Mouse (Mus musculus): ENCODE measurements around the gene Fam89b. TPM values are rescaled to one million over a fixed set of nuclear protein-coding genes. Genes with fewer than 3 reads are reported as not detected.

Fam89b gene
- total and polyA plus RNA-seq, 3 experiments: 29.6 to 60.2 TPM; not detected in 1

GRCm38 (mm10) chr19:5770311-5770710, 40.9 kb upstream of the Fam89b start:
- no peak for TF ChIP-seq MYB (IDR thresholded peaks at IDR 0.05; ENCODE audit: low read depth, low read length)
- no peak for TF ChIP-seq GATA1 (IDR thresholded peaks at IDR 0.05; ENCODE audit: low read depth, low read length)
- no peak for TF ChIP-seq UBTF (IDR thresholded peaks at IDR 0.05; ENCODE audit: borderline replicate concordance, insufficient read depth, low read depth, low read length)
- no peak for TF ChIP-seq E2F4 (IDR thresholded peaks at IDR 0.05; ENCODE audit: borderline replicate concordance, low read depth, low read length)
- no peak for TF ChIP-seq NELFE (IDR thresholded peaks at IDR 0.05; ENCODE audit: low read depth, low read length)
- TF ChIP-seq CHD2 (IDR thresholded peaks at IDR 0.05; ENCODE audit: low read length): no peak
- TF ChIP-seq NRF1 (IDR thresholded peaks at IDR 0.05; ENCODE audit: insufficient read depth, low read depth, low read length, poor library complexity, severe bottlenecking): no peak
- no peak for TF ChIP-seq RAD21 (IDR thresholded peaks at IDR 0.05; ENCODE audit: low read depth, low read length)
- no peak for TF ChIP-seq EP300 (IDR thresholded peaks at IDR 0.05; ENCODE audit: low read depth in 1 of 2, low read length in 2 of 2)
- no peak for TF ChIP-seq USF1 (IDR thresholded peaks at IDR 0.05; ENCODE audit: low read depth, low read length)
- H3K9me3 ChIP-seq (replicated peaks; ENCODE audit: insufficient read depth, low read length): no peaks in the 10 kb centered on the region
- H3K9ac ChIP-seq (ENCODE audit: control insufficient read depth, low read depth, low read length, poor library complexity, severe bottlenecking): peak overlapping the region; percentile 94
- H3K27ac ChIP-seq (ENCODE audit: control insufficient read depth, low read depth, low read length): no peak overlapping the region
- H3K27me3 ChIP-seq (ENCODE audit: control insufficient read depth in 1 of 2, insufficient read depth in 2 of 2, low read length in 2 of 2): no peaks in the 10 kb centered on the region
- peaks cover 0 to 10% of the 10 kb centered on the region in 2 experiments; a peak in 1 of 4 replicates for H3K4me1 ChIP-seq (ENCODE audit: control insufficient read depth in 1 of 2, insufficient read depth in 2 of 2, low read length in 2 of 2)
- peaks cover 0 to 2% of the 10 kb centered on the region in 2 experiments; a peak in 1 of 4 replicates for H3K36me3 ChIP-seq (ENCODE audit: control insufficient read depth in 1 of 2, insufficient read depth in 2 of 2, low read length in 2 of 2)
- DNase-seq (ENCODE audit: low read depth, low spot score): peak; percentile 38
- peak overlapping the region; percentile 73 to 94 for H3K4me3 ChIP-seq (ENCODE audit: control insufficient read depth in 1 of 2, insufficient read depth in 1 of 2, low read depth in 2 of 2, low read length in 2 of 2)
- H3K79me2 ChIP-seq (ENCODE audit: control insufficient read depth, insufficient read depth, low read length, poor library complexity): peaks cover 12% of the 10 kb centered on the region

- H3K9ac ChIP-seq (ENCODE audit: control insufficient read depth, low read depth, low read length, poor library complexity, severe bottlenecking): no peak overlapping the region
- peaks cover 12% of the 10 kb centered on the region for H3K79me2 ChIP-seq (ENCODE audit: control insufficient read depth, insufficient read depth, low read length, poor library complexity)
- no peak for TF ChIP-seq RAD21 (IDR thresholded peaks at IDR 0.05; ENCODE audit: low read depth, low read length)
- no peak for TF ChIP-seq ZNF384 (IDR thresholded peaks at IDR 0.05; ENCODE audit: low read depth, low read length)
- H3K4me3 ChIP-seq (ENCODE audit: control insufficient read depth in 1 of 2, insufficient read depth in 1 of 2, low read depth in 2 of 2, low read length in 2 of 2): no peak overlapping the region
- H3K36me3 ChIP-seq (ENCODE audit: control insufficient read depth in 1 of 2, insufficient read depth in 2 of 2, low read length in 2 of 2): peaks cover 0 to 2% of the 10 kb centered on the region in 2 experiments; a peak in 1 of 4 replicates
- H3K27me3 ChIP-seq (ENCODE audit: control insufficient read depth in 1 of 2, insufficient read depth in 2 of 2, low read length in 2 of 2): no peaks in the 10 kb centered on the region
- no peaks in the 10 kb centered on the region for H3K9me3 ChIP-seq (replicated peaks; ENCODE audit: insufficient read depth, low read length)
- no peak for DNase-seq (ENCODE audit: low read depth, low spot score)
- H3K4me1 ChIP-seq (ENCODE audit: control insufficient read depth in 1 of 2, insufficient read depth in 2 of 2, low read length in 2 of 2): peaks cover 0 to 10% of the 10 kb centered on the region in 2 experiments; a peak in 1 of 4 replicates
- H3K27ac ChIP-seq (ENCODE audit: control insufficient read depth, low read depth, low read length): no peak overlapping the region
These were observed 37.8 kb upstream of the Fam89b start for GRCm38 (mm10) chr19:5767271-5767670.

GRCm38 (mm10) chr19:5763163-5763562, 33.7 kb upstream of the Fam89b start:
- TF ChIP-seq HCFC1 (IDR thresholded peaks at IDR 0.05; ENCODE audit: low read depth, low read length): no peak
- TF ChIP-seq ZNF384 (IDR thresholded peaks at IDR 0.05; ENCODE audit: low read depth, low read length): no peak
- no peak for TF ChIP-seq ZMIZ1 (IDR thresholded peaks at IDR 0.05; ENCODE audit: low read depth, low read length)
- no peak for TF ChIP-seq MYC (IDR thresholded peaks at IDR 0.05; ENCODE audit: low read depth, low read length)
- TF ChIP-seq MEF2A (IDR thresholded peaks at IDR 0.05; ENCODE audit: extremely low read depth, insufficient replicate concordance, low read depth, low read length, poor library complexity, severe bottlenecking): no peak
- no peak for TF ChIP-seq ZKSCAN1 (IDR thresholded peaks at IDR 0.05; ENCODE audit: low read depth, low read length)
- TF ChIP-seq POLR2AphosphoS5 (IDR thresholded peaks at IDR 0.05; ENCODE audit: borderline replicate concordance, low read depth, low read length): no peak
- TF ChIP-seq UBTF (IDR thresholded peaks at IDR 0.05; ENCODE audit: borderline replicate concordance, insufficient read depth, low read depth, low read length): no peak
- TF ChIP-seq KAT2A (conservative IDR thresholded peaks at IDR 0.05; ENCODE audit: low read depth, low read length): no peak
- no peak for TF ChIP-seq TCF12 (IDR thresholded peaks at IDR 0.05; ENCODE audit: low read depth, low read length)
- TF ChIP-seq USF2 (IDR thresholded peaks at IDR 0.05; ENCODE audit: borderline replicate concordance in 1 of 2, insufficient read depth in 1 of 2, low read depth in 1 of 2, low read length in 2 of 2): no peak
- Histone ChIP-seq H3K4me3 (ENCODE audit: control insufficient read depth in 1 of 2, insufficient read depth in 1 of 2, low read depth in 2 of 2, low read length in 2 of 2) (no peak overlapping the region), H3K9me3 (replicated peaks; ENCODE audit: insufficient read depth, low read length) (no peaks in the 10 kb centered on the region), H3K79me2 (ENCODE audit: control insufficient read depth, insufficient read depth, low read length, poor library complexity) (no peaks in the 10 kb centered on the region), H3K27ac (ENCODE audit: control insufficient read depth, low read depth, low read length) (no peak overlapping the region), H3K9ac (ENCODE audit: control insufficient read depth, low read depth, low read length, poor library complexity, severe bottlenecking) (no peak overlapping the region), H3K36me3 (ENCODE audit: control insufficient read depth in 1 of 2, insufficient read depth in 2 of 2, low read length in 2 of 2) (no peaks in the 10 kb centered on the region), H3K4me1 (ENCODE audit: control insufficient read depth in 1 of 2, insufficient read depth in 2 of 2, low read length in 2 of 2) (no peaks in the 10 kb centered on the region), H3K27me3 (ENCODE audit: control insufficient read depth in 1 of 2, insufficient read depth in 2 of 2, low read length in 2 of 2) (no peaks in the 10 kb centered on the region)
- DNase-seq (ENCODE audit: low read depth, low spot score): no peak
